Mouse (Mus musculus) c-Kit-negative CD71-positive TER-119-positive erythroid progenitor cells, embryonic 14.5 days (primary cell): ENCODE data around the gene Prkag2.

ENCODE experiments used
- DNase-seq: peaks from one replicate; pipeline ENCODE4 v3.0.0-alpha.2; 2013; ENCODE audit warnings: low read depth, low spot score

Gene Prkag2

DNA sequence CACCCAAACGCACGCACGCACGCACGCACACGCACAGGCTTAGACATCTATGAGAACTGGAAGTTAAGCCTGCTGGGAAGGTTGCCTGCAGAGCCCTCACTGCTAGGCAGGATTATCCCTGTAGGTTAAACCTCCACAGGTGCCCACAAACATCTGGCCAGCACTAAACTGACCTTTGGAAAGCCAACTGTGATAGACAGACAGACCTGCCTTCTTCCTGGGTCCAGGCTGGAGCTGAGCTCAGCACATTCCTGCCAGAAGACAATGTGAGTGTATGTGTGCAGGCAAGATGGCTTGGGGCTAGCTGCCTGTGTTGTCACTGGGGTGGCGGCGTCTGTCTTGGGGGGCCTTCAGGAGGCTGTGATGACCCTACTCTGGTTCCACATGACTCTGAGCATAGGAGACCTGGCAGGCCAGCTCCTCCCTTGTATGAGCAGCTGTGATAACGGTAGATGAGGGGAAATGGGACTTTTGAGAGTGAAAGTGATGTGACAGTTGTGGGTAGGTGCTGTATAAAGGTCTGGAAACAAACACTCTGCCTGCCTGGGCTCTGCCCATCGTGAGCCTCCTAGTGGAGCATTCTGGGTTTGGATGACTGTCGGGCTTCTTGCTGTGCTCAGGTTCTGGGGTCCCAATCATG, 131.1 kb downstream of the Prkag2 start:
- DNase-seq, result no peak

- DNase-seq, result no peak
Observed at GRCm38 (mm10) chr5:24968792-24969191, 131.7 kb downstream of the Prkag2 start.

- DNase-seq, result no peak
Observed at GRCm38 (mm10) chr5:24967898-24968535, 132.4 kb downstream of the Prkag2 start.

GRCm38 (mm10) chr5:24963776-24964175, 136.7 kb downstream of the Prkag2 start:
- no peak for DNase-seq

DNA sequence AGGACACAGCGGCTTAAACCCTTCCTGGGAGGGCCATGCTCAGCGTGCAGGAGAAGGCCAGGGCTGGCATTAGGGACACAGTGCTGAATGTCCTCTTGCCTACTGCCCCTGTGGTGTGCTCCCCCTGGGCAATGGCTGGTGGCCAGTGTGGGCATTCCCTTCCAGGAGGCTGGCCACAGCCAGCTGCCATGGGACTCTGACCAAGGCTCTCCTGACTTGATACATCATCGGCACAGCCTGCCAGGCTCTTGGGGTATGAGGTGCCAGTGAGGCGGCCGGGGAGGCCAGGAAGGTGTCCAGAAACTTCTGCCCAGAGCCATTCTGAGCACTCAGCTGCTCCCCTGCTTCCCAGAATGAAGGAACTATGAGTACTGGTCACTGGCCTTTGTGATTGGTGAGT, 139.7 kb downstream of the Prkag2 start:
- no peak for DNase-seq

DNA sequence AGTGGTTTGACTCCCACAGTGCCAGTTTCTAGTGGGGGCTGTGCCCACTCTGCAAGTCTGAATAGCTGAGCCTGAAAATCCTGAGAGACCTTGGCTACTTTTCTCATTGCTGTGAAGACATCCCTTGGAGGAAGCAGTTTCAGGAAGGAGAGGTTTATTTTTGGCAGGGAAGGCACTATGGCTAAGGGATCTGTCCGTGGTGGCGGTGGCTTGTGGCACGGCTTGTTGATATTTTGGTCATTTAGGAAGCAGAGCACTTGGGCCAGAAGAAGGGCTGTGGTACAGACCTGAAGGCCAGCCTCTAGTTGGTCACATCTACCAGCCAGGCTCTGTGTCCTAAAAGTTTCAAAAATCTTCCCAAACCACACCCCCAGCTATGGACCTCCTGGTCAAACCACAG, 140.7 kb downstream of the Prkag2 start:
- DNase-seq, result no peak

DNA sequence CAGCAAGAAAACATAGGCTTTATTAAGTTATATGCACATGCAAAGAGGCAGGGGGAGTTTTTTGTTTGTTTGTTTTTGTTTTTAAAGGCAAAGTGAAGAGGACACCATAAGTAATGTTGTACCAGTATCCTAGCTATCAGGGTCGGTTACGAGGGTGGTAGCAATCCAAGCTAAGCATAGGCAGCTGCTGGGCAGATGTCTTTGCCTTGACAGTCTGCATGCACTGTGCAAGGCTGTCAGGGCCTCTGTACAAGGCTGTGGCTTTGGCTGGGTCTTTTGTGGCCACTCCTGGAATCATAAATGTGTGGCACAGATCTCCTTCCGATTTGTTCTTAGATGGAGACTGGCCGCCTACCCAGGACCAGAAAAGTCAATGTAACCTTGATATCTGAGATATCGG, 141.8 kb downstream of the Prkag2 start:
- DNase-seq, result no peak

DNA sequence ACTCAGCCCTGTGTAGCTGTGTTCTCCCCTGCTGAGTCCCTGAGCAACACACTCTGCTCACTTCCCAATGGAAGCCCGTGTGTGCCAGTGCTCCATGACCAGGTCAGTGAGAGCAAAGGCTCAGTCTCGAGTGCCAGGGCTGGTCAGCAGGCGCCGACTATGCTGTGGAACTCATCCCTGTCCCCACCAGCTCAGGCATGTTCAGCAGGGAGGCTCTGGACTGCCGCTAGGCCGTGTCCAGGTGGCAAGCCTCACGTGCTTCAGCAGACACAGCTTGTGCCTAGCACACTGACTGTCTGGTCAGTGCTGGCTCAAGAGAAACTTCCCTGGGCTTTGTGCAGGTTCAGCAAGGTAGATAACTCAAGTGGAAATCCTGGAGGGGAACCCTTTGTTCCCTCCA, 143.6 kb downstream of the Prkag2 start:
- DNase-seq, result no peak

DNA sequence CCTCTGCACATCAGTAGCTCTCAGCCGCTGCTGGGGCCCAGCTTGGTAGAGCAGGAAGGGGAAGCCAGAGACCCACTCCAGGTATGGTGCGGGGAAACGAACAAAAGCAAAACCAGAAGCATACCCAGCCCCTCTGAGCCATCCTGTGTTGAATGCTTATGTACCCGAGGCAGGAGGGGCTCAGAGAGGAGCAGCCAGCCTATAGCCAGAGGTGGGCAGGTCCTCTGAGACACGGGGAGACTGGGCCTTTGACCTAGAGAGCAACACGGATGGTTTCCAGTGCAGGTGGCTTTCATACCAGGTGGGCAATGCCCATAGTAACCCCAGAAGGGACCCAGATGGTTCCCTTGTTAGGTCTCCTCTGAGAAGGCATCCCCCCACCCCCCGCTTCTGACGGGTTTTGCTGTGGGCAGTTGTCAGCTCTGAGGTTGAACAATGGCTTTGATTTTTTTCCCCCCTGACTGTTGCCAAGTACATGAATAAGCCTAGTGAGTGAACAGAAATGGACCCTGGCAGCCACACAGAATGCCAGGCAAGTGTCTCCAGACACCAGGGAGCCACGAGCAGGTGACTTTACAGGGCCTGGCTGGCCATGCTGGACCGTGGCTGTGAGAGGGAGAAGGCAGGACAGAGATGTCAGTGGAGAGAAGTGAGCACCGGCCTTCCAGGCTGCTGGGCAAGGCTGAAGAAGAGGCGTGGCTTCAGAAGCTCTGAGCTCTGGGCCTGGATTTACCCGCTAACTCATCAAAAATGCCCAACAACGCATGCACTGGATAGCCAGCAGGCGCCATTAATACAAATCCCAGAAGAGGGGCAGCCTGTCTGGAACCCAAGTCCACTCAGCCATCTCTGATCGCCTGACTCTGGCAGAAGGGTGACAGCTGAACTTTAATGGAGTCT, 147.3 kb downstream of the Prkag2 start:
- DNase-seq, result no peak

- DNase-seq, result no peak
Observed at GRCm38 (mm10) chr5:24952212-24952611, 148.2 kb downstream of the Prkag2 start.

- DNase-seq, result no peak
Observed at GRCm38 (mm10) chr5:24950891-24951574, 149.4 kb downstream of the Prkag2 start.

DNA sequence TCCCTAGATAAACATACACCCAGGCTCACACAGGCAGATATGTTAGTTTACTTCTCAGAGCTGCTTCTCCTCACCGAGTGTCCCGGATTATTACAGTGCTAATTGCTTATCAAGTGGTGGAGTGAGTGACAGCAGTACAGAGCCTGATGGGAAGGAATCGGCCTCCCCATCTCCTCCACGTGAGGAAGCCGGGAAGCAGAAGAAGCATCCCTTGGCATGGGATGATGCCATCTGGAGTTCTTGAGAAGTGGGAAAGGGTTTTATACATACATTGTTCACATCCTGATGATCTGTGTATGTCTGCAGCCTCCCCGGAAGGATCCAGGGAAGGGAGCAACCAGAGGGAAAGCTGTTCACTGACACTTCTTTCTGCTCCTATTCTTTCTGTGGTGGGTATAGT, 150.4 kb downstream of the Prkag2 start:
- no peak for DNase-seq

- DNase-seq, result no peak
Observed at GRCm38 (mm10) chr5:24938046-24938822, 162.2 kb downstream of the Prkag2 start.

- no peak for DNase-seq
Observed at GRCm38 (mm10) chr5:24936451-24936850, 164.0 kb downstream of the Prkag2 start.

- DNase-seq, result no peak
Observed at GRCm38 (mm10) chr5:24935446-24935845, 165.0 kb downstream of the Prkag2 start.

- no peak for DNase-seq
Observed at GRCm38 (mm10) chr5:24933760-24934159, 166.7 kb downstream of the Prkag2 start.

- no peak for DNase-seq
Observed at GRCm38 (mm10) chr5:24931578-24932185, 168.8 kb downstream of the Prkag2 start.

- DNase-seq, result no peak
Observed at GRCm38 (mm10) chr5:24930831-24931577, 169.4 kb downstream of the Prkag2 start.

DNA sequence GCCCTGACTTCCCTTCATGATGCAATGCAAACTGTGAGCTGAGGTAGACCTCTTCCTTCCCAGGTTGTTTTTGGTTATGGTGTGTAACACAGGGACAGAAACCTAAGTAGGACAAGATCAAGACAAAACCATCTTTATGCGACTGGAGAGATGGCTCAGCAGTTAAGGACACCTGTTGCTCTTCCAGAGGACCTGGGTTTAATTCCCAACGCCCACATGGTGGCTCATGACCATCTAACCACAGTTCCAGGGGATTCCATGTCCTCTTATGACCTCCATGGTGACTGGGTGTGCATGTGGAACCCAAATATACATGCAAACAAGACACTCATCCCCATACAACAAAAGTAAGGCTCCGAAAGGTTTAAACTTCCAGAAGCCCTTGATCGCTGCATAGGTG, 171.6 kb downstream of the Prkag2 start:
- DNase-seq, result no peak

DNA sequence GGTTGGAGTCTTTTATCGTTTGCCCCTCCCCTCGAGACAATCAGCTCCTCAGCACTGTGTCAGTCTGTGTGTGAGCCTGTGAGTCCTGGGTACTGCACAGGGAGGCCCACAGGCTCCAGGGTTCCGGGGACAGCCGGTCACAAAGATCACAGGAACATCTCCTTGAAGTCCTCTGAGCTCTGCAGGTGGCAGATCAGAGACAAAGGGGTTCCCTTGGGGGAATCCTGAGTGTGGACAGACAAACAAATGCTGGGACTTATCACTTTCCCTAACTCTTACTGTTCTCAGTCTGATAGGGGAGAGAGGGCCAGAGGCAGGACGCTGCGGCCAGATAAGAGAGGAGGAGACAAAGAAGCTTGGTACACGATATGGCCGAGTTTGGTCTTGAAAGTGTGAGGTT, 172.7 kb downstream of the Prkag2 start:
- no peak for DNase-seq
